Mouse (Mus musculus) spleen, adult 2 months (tissue): Measurements from ENCODE around the gene Cd69.

Experiments
- CTCF ChIP-seq: fragments of 200-500 bp; IDR thresholded peaks from 2 replicates; pipeline ENCODE4 v1.5.1; 2011; ENCODE audit warnings: mild to moderate bottlenecking, inconsistent platforms; ENCODE audit not compliant: insufficient read depth, insufficient read length, insufficient replicate concordance; ENCODE audit errors: extremely low read depth
- POLR2A ChIP-seq: fragments of 200-500 bp; IDR thresholded peaks from 2 replicates; pipeline ENCODE4 v1.6.1; 2011; ENCODE audit warnings: low read depth, low read length, inconsistent platforms

DNA sequence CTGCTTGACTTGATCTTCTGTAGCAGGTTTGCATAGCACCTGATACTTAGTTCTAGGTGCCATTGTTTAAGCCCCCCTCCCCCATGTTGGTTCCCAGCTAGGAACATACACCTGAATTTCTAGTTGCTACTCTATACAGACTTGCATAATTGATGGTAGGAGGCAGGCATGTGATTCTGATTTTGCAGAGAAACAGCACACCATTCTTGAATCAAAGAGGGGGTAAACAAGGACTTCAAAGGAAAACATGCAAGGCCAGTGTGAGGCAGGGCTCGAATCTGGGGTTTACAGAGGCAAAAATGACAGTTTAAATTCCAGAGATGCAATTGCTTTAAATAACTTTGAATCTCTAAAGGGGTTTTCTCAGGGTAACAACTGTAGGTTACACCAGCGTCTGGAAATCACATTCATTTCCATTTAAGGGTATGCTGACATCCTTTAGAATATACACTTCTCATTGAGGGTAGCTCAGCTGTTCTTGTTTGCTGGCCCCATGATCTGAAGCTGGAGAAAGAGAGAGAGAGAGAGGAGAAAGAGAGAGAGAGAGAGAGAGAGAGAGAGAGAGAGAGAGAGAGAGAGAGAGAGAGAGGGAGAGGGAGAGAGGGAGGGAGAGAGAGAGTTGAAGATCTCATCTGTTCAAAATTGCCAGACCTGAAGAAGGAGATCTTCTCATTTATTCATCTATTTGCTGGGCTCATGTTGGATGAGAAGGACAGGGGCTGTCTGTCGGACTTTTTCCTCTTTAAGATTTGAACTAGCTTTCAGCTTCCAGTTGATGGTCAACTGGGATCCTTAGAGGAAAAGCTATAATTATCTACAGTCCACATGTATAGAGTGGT, 46.1 kb downstream of the Cd69 start:
- no peak for TF ChIP-seq POLR2A
- TF ChIP-seq CTCF, result no peak
